Mouse (Mus musculus) CD4-positive, CD25-positive, alpha-beta regulatory T cell, adult 2 months (primary cell): ENCODE results near the gene Tmem200b.

Source experiments
- DNase-seq: peaks from one replicate; pipeline ENCODE4 v3.0.0-alpha.2; 2012; ENCODE audit warnings: low read depth, low spot score

Tmem200b gene

DNA sequence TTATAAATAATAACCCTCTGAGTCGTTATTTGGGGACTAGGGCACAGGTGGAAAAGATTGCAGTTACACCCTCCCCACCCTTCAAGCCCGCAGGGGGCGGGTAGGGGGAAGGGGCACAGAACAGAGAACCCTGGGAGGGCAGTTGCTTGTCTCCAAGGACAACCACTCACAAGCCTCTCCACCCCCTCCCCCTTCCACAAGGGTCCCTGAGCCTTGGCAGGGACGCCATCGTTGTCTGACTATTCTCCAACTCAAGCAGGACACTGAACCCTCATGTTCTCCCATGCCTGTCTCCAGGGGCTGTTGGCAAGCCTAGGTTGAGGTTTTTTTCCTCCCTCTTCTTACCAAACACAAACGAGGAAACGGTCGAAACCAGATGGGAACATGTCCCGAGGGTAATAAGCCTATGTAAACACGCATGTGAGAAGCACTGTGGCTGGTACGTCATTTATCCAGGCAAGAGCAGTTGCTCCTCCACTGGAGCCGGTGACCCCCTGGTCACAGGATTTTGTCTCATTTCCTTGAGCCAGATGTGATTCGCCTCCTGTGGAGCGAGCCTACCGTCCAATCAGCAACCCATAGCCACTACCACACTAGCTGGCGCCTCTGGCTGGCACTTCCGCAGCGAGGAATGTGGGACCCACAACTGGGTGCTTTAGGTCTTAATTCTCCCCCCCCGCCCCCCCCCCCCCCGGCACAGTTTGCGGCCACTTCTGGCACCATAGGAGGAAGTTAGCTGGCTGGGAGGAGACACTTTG lies 11.2 kb upstream of the Tmem200b start:
- no peak for DNase-seq

DNA sequence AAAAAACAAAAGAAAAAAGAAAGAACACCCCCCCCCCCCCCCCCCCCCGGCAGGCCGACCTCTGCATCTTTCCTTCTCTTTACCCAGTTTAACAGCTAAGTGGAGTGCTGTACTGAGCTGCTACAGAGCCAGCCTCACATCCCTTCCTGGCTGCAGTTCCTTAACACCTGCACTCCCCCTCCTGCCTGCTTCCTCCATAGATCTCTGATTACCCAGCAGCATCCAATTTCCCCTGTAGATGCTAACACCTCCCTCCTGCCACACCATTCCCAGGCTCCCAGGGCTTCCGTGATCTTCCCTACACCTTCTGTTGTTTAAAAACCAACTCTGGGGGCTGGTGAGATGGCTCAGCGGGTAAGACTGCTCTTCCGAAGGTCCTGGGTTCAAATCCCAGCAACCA lies 10.1 kb upstream of the Tmem200b start:
- no peak for DNase-seq

DNA sequence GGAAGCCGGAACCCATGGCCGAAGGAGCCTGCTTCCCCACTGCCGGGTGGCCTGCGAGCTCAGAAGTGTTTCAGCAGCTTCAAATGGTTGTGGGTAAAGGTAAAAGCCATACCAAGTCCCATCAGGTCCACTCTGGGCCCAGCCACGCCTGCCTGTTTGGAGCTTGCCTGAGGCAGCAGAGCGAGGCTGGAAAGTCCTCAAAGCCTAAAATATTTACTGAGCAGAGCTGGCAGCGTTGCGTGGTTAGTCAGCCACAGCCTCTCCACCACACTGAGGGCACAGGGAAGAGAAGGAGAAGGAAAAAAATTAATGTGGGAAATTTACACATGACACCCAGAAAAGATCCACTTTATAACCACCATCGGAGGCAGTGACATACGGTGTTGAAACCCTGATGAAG lies 8.0 kb upstream of the Tmem200b start:
- DNase-seq, result no peak

DNA sequence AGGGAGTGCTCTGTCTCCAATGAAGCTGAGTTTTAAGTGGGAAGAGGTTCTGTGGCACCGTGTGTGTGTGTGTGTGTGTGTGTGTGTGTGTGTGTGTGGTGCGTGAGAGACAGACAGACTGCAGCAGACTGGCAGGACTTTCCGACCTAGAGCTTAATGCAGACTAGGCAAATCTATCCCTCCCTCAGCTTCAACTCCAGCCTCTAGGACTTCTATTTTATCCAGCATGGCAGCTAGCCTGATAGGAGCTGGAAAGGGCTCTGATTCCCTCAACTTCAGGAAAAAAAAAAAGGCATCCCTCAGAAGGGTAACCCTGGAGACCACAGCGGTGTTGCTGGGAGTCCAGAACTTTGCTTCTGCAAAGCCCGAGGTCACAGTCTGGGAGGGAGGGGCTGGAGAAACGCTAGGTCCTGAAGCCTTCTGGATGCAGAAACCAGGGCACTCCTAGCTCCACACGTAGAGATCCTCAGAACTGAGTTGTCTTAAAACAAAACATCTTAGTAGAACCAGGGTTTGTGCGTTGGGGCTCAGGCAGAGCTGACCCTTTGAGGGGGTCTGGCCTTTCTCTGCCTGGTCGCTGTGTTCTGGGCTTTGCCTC lies 7.4 kb upstream of the Tmem200b start:
- DNase-seq, result no peak

DNA sequence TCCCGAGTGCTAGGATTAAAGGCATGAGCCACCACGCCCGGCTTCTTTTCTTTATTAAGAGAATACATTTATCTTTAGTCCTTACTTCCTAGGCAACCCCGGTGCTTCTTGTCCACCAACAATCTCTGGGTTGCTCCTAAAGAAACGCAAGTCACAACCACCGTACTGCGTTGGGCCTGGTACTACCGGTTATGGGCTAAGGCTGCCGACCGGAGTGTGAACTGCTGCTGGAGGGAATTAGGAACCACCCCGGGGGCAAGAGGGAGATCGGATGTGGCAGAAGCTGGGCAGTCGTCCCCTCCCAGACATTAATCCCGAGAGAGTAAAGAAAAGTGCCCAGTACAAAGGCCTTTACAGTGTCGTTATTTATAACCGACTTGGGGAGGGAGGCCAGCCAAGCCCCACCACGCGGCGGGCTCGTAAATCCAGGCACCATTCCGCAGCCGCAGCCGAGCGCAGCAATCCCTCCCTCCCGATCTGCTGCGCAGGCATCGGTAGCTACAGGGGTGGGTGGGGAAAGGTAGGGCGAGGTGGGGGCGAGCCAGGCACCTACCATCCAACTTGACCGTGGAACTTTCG lies 6.6 kb upstream of the Tmem200b start:
- DNase-seq, result no peak

DNA sequence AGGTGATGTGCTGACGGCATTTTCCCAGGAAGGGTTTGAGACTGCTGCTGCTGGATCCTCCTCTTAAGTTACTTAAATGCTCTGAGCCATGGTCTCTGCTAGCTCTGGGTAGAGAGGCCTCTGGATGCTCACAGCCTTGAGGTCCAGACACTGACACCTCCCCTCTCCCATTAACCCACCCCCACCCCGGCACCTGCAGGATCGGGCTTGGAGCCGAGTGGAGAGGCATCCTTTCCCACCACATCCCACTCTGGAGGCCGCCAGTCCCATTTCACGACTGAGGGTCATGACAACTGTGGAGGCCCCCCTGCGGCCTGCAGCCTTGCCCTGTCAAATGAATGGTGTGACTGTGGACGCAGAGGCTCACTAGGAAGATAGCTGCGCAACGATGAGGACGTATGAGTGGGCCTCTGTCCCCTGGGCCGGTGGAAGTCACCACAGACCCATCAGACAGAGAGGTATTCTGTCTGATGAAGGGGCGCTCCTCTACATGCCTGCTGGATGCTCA lies 5.7 kb upstream of the Tmem200b start:
- no peak for DNase-seq

DNA sequence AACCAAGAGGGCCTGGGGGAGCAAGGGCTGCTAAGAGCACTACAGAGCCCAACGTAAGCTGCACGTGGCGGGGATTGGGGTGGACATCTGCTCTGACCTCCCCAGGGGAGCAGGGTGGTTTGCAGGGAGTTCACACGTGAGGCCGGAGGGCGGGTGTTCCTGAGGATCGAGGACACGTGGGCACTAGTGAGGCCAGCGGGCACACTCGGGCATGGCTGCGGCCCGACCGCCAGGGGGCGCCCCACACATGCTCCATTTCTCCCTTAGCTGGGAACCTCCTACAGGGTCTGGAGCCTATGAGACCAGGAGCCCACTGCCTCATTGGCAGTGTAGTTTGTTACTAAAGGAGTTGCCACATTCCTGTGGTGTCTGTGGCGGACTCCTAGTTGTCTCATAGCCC lies 5.1 kb upstream of the Tmem200b start:
- DNase-seq, result peak; percentile 81

DNA sequence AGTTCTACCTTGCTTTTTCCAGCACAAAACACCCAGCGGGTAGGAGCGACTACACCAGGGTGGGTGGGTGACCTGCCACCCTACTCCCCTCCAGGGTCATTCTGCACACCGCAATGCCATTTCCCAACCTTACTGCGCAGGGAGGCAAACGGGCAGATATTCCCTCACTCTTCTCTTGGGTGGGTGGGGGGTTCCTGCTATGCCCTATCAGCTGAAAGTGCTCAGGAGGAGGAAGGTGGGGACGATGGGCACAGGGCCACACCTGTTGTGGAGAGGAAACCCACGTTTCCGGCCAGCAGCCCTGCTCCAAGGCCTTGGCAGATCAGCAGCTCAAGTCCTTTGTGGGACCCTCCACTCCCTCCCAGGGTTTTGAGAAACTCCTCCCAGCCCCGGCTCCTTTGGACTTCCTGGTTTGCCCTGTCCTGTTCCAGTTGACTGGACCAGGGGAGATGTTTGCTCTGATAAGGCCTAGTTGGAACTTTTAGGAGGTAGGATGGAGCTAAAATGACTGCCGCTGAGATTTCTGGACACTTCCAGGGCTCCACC lies 4.5 kb upstream of the Tmem200b start:
- DNase-seq, result no peak

DNA sequence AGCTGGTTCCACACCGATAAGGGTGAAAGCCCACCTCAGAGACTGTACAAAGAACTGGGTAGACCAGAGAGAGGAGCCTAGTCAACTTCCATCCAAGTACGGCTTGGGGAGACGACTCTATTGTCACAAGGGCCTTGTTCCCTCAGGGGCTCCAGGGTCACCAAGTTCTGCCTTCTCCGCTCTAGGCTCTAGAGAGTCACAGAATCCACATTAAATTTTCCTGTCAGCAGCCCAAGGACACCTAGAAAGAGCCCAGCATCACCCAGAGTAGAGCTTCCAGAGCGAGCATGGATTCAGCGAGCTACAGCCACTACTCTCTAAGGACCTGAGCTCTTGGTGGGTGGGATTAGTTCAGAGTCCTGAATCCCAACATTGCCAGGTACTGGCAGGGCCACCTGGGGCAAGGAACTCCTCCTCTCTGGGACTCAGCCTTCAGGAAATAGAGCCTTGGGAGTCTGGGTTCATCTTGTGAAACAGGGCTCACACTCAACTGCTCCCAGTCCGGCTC lies 3.5 kb upstream of the Tmem200b start:
- no peak for DNase-seq

DNA sequence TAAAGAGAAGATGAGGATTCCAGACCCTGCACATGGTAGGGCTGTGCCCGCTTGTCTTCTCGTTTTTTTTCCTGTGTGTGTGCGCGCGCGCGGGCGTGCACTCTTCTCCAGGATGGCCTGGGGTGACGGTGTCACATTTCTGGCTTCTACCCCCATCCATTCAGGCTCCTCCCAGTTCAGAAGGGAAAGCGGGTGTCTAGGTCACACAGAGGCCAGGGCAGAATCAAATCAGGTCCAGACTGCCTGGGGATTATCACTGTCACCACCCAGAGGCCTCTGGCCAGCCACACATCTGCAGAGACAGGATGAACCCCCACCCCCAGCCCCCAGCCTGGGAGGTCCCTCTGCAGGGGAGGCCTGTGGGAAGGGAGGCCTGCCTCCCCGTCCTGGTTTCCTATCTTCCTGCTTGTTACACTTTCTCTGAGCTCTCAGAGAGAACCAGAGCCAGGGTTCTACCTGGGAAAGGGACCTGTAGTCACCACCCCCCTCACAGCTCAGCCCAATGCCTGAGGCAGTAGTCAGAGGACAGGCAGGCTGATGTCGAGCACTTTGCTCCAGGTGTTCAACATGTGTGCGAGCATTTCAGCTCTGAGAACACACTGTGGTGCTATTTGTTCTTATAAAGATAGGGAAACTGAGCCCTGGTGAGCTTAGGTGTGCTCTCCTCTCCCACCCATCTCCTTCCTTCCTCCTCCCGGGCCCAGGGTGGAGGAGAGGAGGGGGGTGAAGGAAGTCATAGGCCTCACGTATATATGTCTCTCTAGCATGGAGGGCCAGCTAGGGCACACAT lies 2.7 kb upstream of the Tmem200b start:
- DNase-seq, result no peak

DNA sequence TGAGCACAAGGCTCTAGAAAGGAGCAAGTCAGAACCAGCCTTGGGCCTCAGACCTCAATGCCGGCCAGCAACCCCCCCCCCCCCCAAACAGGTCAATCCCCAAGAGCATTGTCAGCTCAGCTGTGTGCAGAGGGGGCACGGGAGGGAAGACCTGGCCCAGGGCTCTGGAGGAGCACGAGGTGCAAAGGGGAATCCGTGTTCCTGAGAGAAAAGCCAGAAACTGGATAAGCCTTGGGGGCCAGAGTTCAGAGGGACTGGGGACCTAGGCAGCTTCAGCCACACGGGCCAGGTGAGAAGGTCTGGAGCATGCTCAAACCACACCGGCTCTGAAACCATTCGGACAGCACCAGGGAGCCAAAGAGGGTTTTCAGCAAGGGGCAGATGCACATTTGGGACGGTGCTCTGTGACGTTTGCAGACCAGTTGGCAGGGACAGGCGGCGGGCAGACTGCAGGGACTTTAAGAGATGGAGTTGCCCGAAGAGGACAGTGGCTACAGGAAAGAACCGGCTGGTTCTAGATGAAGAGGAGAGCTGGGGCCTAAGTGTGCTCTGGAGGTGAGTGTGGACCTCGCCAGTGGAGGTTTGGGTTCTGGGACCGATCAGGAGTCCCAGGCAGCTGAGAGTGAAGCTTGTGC lies 1.9 kb upstream of the Tmem200b start:
- DNase-seq, result no peak

DNA sequence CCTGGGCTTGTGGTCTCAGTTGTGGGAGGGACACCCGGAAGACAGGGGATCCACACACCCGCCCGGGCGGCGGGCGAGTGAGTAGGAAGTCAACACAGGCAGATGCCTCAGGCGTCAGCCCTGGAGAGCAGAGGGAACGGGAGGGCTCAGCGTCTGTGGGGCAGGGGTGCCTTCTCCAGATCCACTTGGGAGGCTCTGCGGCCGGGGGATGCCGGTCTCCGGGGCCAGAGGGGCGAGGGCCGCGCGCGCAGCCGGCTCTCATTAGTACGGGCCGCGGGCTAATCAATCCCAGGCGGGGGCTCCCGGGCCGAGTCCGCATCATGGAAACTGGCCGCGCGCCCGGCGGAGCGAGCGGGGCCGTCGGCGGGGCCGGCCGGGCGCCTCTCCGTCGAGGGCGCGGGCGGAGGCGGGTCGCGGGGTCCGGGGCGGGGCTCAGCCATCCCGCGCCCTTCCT lies 1.4 kb upstream of the Tmem200b start:
- DNase-seq, result peak; percentile 24

DNA sequence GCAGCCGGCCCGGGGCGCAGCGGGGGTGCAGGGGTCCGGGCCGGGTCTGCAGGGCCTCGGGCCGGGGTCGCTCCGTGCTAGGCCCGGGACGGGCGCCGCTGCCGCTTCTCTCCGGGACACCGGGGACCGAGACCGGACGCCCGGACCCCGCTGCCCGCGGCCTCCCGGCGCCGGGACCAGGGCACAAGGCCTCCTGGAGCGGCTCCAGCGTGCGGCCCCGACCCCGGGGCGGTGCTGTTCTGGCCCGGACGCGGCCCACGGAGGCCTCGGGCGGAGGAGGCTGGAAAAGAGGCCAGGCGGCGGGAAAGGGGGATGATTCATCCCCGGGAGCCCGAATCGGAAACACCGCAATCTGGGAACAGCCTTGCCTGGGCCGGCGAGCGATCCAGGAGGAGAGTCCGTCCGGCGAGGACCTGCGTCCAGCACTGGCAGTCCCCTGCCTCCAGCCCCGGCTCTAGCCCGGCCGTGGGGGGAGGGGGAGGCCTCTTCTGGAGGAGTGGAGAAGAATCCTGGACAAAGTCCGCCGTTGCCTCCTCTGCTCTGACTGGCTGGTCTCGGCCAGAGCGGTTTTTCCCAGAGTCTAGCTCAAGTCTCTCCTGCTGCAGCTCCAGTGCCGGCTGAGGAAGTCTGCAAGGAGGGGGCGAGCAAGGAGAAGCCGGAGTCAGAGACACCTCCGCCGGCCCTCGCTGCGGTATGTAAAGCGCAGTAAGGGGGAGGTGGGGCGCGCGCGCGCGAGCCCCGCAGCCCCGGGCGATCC lies 798 bp upstream of the Tmem200b start:
- DNase-seq, result peak; percentile 27

DNA sequence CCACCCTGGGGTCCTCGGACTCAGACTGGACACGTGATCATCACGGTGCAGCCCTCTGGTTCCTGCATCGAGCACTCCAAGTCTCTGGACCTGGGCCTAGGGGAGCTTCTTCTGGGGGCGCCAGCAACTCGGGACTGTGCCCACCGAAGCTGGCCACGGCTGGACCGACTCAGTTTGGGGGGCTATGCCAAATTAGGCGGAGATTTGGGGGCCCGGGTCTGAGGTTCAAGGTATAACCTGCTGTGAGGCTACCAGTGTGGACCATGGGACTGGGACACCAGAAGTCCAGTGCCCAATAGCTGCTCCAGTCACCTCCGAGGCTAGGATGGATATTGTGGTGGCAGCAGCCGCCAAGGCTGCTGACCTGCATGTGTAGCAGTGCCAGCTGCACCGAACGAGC lies 833 bp downstream of the Tmem200b start:
- DNase-seq, result no peak

DNA sequence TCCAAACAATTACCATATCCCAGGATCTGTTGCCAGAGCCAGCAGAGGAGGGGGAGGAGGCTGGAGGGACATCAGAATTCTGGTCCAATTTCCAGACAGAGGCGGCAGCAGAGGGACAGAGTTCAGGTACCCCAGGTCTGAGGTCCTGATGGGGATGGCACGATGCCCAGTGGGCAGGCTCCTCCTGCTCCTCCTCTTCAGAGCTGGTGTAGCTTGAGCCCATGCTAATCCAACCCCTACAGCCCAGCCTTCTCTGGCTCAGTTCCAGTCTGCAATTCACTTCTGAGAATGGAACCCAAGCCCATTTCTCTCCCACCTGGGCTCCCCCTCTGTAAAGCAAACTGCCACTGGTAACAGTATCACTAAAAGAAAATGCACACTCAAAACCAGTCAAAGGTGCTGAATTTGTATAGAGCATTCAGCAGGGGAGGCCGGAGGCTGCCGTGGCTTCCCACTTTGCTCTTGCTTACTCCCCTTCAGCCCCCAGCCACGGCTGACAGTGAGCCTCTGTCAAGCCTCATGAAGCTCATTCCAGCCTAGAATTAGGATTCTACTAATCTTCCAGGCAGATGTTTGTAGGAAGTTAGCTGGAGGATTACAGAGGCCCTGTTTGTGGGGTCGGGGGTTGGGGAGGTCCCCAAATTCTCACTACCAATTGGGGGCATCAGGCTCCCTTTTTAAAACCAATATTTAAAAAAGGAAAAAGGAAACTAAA lies 2.7 kb downstream of the Tmem200b start:
- DNase-seq, result no peak

DNA sequence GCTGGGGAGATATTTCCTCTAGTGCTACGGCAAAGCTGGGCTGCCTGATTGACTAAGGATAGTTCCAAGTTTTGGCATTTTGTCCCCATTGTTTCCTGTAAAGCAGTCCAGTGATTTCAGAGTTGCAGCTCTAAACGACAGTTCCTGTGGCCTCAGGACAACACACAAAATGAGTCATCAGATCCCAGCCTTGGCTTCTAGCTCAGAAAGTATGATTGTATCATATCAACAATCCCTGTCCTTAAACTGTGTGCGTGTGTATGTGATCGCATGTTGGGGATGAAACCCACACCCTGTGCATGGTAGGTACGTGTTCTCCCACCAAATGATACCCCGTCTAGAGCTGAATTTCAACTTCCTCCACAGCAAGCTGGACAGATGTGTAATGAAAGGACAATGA lies 7.6 kb downstream of the Tmem200b start:
- no peak for DNase-seq

DNA sequence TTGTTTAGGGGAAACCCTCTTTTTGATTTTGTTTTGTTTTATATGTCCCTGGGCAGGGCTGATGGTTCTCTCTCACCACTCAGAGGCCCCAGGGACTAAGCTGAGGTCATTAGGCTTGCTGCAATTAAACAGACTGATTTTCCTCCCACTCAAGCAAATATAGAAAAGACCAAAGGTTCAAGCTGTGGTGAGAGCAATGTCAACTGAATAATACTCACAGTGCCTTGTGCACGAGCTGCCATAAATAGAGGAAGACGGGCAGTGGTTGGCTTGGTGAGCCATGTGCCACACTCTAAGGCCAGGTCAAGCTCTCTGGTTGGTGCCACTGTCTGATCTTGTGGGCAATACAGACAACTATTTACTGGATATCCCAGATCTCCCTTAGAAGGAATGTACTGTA lies 17.9 kb downstream of the Tmem200b start:
- no peak for DNase-seq

DNA sequence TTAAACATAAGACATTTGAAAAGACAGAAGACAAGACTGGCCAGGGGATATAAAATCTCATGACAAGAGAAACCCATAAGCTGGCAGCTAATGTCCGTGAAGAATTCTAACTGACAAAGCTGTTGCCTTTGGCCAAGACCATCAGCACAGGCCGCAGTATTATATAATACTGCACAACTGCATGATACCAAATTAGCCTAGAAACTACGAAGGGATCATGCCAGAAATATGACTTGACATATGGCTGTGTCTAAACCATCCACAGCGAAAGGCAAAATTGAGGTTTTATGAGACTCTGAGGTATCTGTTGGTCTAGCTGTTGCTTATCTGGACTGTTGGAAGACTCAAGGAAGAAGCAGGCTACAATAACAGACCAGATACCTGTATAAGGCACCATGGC lies 19.3 kb downstream of the Tmem200b start:
- DNase-seq, result no peak

DNA sequence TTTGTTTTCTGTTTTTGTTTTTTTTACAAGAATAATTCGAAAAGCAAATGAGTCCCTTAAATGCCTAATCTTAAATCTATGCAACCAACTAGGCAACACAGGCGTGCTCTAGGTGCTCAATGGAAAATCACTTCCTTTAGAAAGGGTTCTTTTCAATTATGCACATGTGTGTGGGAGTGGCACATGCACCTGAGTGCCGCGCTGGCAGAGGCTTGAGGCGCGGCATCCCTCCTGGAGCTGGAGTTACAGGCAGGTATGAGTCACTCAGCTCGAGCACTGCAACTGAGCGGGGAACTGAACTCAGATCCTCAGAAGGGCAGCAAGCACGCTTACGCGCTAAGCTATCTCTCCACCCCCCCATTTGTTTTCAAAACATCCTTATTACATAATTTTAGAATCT lies 26.3 kb downstream of the Tmem200b start:
- peak; percentile 5 for DNase-seq

DNA sequence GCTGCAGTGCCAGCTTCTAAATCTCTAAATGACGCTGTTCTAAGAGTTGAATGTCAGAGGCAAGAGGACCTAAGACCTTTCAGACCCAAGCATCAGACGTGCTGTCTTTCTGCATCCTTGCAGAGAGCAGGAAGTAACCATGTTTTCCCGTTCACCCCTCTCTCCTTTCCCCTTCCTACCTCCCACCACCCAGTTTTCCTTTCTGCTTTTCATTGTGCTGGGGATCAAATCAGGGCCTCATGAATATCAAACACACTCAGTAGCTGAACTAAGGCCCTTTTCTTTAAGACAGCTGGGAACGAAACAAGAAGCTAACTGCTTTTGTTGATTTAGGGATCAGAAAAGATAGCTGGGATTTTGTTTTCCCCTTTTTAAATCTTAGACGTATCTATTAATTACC lies 28.3 kb downstream of the Tmem200b start:
- DNase-seq, result no peak
